Mouse (Mus musculus) urinary bladder, adult 2 months (tissue): Measurements from ENCODE around the gene Tmem50a. TPM values are rescaled to one million over a fixed set of nuclear protein-coding genes. Genes with fewer than 3 reads are reported as not detected.
"Not testable (repeated sequence)": the region's sequence is repeated elsewhere in the genome, so short reads cannot be mapped to it uniquely, and the experiment has no call there.

Source experiments
- DNase-seq: peaks from one replicate; pipeline ENCODE4 v3.0.0; 2022; ENCODE audit warnings: low spot score
- polyA plus RNA-seq: library from polyadenylated mRNA; depleted of rRNA; stranded (reverse); fragments of >200 nt; gene quantifications from 2 replicates; pipeline ENCODE4 v1.2.3, GENCODE M21; 2012

Tmem50a gene
- polyA plus RNA-seq, 1 experiment: 192 TPM

DNA sequence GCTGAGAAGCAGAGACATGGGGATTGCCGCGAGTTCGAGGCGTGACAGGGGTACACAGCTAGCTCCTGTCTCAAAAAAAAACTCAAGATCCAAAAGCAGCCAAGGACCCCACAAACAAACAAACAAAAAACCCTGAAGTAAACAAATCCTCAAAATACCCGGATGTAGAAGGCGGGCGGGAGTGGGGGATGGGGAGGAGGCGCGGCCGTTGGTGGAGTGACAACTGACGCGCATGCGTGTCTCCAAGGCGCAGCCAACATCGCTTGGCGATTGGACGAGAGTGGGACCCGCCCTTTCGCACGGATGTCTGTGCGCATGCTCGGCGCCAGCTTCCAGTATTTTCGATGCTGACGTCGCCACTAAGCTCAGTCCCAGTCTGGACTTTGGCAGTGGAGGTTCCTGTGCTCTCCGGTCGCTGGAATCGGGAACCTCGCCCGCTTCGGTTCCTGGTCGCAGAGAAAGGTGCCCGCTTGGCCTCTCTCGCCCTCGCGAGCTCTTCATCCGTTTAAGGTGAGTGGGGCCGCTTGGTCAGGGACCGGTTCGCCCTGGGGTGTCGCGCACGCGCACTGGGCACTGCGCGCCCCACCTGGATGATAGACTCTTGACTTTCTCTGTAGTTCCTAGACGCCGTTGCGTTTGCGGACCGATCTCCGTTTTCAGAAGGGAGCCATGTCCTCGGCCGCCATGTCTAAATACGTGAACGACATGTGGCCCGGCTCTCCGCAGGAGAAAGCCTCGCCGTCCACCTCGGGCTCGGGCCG lies 8.6 kb upstream of the Tmem50a start, which contains the start of gene Rsrp1:
Rsrp1 (plus strand) TSS at position 335 of the 761 bp plus-strand sequence.
- peak; percentile 96 for DNase-seq

DNA sequence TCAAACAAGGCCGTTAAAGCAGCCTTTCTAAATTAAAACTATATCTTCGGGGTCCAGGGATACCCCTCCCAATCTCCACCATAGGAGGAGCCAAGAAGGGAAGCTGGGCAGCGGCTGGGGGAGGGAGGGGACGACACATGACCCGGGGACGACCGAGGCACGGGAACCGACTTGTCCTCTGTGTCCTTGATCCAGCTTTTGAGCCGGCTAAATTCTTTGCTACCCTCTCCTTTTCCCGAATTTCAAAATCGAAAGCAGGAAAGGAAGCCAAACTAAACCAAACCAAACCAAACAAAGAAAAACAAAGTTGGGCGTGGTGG lies 8.1 kb upstream of the Tmem50a start:
- peak; percentile 50 for DNase-seq

DNA sequence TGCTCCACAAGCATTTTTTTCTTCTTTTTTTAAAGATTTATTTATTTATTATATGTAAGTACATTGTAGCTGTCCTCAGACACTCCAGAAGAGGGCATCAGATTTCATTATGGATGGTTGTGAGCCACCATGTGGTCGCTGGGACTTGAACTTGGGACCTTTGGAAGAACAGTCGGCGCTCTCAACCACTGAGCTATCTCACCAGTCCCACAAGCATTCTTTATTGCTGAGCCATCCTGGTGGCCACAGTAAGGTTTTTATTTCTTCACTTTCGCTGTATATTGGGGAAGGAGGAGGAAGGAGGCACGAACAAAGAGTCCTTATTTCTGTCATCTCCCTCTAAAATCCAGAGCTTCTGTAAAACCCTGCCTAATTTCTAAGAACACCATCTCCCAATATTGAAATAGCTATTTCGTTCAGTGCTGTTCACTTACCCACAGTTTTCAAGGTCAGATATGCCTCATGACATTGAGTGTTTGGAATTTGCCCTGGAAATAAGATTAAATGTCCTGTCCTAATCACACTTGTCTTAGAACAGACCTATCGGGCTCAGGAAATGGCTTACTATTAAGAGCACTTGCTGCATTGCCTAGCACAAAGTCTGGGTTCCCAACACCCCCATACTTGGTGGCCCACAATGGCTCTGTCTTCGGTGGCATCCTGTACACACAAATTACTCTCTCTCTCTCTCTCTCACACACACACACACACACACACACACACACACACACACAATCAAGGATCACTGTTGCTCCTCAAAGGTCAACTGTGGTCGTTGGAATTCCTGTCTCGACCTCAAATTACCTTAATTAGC lies 7.5 kb upstream of the Tmem50a start:
- DNase-seq: no peak

DNA sequence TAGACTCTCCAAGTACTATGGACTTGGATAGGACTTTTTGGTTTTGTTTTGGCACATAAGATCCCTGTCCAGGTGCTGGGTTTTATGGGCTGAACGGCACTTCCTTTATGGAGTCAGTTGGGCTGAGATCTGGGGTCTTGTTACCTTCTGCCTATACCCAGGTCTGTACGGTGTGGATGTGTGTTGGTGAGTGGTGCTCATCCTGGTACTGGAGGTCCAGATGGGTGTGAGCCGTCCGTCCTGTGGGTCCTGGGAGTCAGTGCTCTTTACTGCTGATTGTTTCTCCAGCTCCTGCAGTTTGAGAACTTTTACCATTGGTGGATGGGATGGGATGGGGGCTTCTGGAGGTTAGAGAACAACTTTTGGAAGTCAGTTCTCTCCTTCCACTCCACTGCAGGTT lies 6.9 kb upstream of the Tmem50a start:
- DNase-seq: no peak

DNA sequence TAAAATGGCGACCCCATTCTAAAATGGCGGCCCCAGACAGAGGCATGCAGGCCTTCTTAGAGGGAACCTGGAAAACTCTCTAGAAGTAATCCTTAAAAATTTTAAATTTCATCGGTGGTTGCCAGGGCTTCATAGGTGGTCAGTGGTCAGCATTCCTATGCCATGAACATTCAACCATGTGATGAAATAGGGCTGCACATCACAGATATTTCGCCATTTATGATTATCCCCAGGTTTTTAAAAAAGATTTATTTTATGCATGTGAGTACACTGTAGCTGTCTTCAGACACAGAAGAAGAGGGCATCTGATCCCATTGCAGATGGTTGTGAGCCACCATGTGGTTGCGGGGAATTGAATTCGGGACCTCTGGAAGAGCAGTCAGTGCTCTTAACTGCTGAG lies 5.8 kb upstream of the Tmem50a start:
- DNase-seq: no peak

DNA sequence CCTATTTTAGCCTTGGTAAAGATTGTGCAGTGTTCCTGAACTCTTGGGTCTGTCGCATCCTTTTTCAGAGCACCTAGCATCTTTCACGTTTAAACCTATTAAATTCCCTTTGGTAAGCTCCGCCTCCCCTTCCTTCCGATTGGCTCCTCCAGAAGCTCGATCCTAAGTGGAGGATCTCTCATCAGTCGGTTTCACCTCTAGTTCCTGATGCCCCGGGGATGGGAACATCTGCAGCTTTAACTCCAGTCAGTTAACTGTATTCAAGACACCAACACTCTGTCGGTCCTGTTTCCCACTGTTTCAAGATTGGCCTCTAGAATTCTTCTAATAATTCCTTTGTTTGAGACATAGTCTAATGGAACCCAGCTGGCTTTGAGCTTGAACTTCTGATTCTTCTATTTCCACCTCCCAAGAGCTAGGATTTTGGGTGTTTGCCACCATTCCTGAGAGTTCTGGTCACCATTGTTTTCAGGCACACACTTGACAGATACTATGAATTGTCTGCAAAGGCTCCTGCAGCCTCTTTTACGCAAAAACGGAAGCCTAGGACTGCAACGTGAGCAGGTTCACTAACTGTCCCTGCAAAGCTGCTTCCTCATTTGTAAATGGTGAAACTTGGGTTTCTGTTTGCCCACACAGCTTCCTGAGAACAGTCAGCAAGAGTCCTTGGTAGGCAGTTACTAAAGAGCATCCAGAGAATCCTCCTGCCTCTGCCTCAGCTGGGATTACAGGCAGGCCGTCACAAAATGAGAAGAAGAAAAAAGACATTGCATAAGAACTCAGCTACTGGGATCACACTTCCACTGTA lies 5.1 kb upstream of the Tmem50a start:
- DNase-seq: no peak

DNA sequence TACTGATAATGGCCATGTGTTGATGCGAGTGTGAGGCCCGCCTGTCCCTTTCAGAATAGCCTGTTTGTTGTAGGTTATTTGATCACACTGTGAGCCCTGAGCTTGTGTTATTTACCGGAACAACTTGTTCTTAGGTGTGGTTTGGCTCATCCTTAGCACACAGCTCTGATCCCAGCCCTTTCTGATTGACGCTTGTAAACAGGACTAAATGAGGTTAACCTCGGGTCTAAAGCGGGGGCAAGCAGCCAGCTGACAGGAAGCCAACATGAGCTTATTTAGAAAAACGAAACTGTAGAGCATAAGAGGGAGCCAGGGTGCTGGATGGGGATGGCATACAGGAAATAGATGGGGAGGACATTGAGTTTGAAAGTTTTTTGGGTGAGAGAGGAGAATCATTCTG lies 3.6 kb upstream of the Tmem50a start:
- DNase-seq: no peak

DNA sequence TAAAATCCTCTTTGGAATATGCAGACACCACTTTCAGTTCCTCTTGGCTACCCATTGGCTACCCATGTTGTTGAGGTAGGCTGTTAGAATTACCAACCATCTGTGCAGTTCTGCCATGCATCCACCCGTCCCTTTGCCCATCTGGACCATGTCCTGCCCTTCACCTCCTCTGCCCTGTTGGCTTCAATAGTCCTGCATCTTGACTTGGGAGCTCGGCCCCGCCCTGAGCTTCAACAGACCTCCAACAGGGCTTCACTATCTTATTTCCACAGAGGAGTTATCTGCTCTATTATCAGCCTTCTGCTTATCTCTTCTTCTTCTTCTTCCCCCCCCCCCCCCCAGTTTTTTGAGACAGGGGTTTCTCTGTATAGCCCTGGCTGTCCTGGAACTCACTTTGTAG lies 2.4 kb upstream of the Tmem50a start:
- DNase-seq: no peak

DNA sequence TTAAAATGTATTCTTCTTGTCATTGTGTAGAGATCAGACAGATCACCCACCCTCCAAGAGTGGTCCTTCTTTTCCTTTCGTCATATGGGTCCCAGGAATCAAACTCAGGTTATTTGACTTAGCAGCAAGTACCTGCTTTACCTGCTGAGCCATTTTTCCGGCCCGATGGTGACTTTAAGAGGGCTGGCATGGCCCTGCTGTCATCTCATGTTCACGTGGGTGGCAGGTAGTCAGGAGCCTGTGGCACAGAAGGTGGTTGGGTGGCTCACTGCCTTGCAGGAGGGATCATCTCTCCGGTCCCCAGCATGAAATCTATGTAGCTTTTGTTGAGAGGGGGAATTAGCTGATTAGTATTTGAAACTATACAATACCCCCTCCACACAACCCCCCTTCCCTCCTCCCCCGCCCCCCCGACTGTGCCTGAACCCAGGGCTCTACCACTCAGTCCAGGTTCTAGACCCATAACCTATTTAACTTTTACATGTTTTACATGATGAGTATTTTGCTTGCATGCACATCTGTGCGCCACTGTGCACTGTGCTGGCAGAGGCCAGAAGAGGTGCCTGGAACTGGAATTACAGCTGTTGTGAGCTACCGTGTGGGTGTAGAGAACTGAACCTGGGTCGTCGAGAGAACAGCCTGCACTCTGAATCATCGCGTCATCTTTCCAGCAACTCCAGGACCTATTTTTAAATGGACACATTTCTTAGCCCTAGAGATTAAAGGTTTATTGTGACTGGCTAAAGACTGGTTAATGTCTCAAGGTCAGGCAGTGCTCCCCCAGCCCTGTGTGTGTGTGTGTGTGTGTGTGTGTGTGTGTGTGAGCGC lies 613 bp upstream of the Tmem50a start:
- DNase-seq: no peak

DNA sequence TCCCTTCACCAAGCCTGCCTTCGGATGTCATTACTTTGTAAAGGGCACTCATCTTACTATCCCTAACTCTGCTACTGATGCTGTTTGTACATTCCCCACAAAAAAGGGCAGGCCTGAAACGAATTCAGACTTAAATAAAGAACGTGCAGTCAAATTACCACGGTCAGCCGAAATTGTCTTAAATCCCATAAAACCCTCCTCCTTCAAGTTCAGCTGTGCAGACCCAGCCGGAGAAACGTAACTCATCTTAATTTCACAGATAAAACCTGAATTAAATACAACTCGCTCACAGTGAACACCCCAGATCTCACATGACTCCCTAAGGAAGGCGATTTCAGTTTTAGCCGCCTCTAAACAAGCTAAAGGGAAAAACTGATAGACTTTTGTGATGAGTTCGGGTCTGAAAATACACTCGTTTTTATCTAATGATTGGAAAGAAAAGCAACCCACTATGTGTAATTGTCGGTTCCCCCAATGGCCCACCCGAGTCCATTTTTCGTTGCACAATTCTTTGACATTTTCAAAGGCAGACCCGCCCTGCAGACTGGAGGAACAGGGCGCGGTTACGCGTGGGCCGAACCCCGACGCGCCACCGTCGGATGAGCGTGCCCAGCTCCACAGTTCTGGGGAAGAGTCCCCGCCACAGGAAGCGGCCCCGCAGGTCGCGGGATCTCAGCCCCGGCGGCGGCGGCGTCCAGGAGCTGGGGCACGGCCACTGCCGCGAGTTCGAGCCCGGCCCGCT lies 531 bp downstream of the Tmem50a start:
- no peak for DNase-seq

DNA sequence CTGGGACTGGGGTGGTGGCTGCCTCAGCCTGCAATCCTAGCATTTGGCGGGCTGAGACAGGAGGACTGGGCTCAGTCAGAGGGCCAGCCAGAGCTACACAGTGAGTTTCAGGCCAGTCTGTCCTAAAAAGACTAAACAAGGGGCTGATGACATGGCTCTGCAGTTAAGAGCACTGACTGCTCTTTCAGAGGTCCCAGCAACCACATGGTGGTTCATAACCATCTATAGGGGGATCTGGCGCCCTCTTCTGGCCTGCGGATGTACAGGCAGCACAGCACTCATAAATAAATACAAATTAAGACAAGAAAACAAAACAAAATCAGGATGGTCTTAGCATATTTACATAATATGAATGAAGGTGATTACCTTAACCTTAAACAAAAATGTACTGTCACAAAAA lies 1.4 kb downstream of the Tmem50a start:
- DNase-seq: no peak

DNA sequence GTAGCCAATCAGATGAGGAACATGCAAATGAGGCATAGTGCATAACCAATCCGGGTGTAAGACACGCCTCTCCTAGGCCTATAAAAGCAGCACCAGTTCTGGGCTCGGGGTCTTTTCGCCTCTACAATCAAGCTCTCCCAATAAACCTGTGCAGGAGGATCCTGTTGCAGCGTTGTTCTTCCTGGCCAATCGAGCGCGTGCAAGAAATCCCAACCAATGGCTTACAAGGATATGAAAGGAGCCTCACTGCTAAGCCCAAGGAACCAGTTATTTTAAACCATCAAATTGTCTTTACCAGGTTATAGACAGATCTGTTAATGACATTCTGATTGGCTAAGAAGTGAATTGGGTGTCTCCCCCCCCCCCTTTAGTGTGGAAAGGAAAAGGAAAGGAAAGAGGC lies 3.4 kb downstream of the Tmem50a start:
- DNase-seq: not testable (repeated sequence)

DNA sequence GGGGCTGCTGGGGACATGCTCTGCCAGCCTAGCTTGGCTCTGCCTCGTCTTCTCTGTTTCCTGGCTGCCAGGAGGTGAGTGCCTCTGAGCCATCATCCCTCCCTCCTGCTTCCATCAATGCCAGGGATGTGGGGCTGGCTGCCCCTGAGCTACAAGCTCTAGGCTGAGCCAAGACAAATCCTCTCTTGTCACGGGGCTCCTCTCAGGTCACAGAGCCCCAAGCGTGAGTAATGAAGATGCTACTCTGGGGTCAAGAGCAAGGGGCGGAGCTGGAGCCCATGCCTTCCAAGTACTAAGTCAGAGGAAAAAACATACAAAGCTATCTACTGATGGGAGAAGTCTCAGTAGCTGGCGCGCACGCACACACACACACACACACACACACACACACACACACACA lies 11.8 kb downstream of the Tmem50a start:
- no peak for DNase-seq

DNA sequence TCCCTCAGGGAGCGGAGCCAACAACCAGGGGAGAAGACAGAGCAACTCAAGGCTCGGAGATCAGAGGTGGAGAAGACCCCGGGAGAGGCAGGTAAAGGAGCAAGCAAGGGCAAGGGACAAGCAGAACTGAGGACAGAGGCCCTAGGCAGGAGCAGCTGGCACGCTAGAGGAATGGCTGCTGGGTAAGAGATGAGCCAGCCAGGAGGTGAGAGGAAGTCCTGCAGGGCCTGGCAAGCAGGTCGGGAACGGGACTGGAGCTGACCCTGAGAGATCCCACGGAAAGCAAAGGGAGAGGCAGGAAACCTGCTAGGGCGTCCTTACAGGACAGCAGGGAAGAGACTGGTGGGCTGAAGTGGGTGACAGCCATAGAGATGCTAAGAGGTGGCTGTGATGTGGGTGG lies 13.7 kb downstream of the Tmem50a start:
- no peak for DNase-seq

DNA sequence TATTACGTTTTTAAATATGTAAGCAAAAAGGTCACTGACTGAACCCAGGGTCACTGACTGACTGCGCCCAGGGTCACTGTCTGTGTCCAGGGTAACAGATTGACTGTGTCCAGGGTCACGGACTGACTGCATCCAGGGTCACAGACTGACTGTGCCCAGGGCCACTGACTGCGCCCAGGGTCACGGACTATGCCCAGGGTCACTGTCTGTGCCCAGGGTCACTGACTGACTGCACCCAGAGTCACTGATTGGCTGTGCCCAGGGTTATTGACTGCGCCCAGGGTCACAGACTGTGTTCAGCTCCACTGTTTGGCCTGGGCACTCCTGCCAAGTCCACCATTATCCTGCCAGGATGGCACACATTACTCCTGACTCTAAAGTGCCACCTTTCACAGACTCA lies 17.6 kb downstream of the Tmem50a start:
- no peak for DNase-seq

DNA sequence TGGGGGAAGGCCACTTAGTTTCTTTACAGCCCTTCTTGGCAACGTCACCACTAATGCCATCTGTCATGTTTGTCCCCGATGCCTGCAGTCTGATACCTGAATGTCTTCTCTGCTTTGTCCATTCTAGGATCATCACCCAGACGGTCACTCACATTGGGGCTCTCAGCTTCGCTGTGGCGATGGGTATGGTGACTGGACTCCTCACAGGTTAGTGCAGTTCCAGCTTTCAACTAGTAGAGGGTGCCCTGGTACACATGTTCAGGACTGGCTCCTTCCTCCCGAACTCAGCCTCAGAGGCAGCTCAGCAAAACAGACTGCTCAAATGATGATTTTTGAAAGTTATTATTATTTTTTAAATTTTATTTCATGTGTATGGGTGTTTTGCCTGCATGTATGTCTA lies 22.7 kb downstream of the Tmem50a start:
- no peak for DNase-seq

DNA sequence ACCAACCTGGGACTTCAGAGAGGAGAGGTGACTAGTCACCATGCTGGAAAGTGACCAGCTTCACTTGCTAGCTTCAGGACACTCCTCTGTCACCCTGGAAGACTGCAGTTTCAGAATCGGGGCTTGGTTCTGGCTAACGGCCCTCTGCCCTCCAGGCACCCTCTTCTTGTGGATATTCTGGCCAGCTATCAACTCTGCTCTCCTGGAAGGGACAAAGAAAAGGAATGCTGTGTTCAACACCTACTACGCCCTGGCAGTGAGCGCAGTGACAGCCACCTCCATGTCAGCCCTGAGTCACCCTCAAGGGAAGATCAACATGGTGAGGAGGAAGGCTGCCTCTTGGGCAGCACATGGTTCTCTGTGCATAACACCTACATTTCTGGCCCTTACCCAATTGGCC lies 30.5 kb downstream of the Tmem50a start:
- no peak for DNase-seq

DNA sequence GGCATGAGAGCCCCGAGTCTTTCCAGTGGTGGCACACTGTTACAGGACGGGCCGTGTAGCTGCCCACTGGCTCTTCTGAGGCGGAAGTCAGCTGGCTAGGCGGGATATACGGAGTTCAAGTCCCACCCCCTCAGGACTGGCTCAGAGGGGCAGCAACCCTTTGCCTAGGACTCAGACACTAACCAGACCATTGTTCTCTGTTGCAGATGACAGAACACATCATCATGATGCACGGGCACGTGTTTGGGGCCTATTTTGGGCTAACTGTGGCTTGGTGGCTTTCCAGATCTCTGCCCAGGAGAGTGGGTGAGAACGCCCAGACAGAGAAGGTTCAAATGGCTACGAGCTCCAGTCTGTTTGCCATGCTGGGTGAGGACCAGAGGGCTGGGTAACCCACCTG lies 31.0 kb downstream of the Tmem50a start:
- no peak for DNase-seq

DNA sequence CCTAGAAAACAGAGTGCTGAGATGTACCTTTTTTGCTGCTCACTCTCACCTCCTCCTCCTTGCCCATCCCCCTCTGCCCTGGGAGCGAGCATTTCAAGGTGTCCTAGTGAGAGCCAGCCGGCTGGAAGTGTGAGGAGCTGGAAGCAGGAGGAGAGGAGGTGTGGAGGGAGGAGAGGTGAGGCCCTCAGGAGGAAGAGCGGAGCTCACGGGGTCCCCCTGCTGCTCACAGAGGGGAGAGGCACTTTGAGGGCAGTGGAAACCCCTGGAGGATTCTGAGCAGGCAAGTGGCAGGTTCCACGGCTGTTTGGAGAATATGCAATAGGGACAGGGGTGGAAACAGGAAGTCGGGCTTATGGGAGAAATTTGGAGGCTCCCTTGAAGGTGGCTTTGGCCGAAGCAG lies 31.6 kb downstream of the Tmem50a start:
- no peak for DNase-seq

DNA sequence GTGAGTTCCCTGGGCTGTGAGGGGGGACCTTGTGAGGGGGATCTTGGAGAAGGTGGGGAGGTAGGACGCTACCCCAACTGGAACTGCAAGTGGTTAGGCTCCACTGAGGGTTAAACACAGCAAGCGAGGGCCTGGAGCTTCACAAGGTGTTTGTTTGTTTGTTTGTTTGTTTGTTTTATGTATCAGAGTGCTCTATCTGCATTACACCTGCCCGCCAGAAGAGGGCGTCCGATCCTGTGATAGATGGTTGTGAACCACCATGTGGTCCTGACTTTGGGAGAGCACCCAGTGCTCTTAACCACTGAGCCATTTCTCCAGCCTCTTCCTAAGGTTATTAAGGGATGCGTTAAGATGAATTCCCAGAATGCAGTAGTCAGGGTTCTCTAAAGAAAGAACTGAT lies 34.8 kb downstream of the Tmem50a start:
- DNase-seq: no peak

DNA sequence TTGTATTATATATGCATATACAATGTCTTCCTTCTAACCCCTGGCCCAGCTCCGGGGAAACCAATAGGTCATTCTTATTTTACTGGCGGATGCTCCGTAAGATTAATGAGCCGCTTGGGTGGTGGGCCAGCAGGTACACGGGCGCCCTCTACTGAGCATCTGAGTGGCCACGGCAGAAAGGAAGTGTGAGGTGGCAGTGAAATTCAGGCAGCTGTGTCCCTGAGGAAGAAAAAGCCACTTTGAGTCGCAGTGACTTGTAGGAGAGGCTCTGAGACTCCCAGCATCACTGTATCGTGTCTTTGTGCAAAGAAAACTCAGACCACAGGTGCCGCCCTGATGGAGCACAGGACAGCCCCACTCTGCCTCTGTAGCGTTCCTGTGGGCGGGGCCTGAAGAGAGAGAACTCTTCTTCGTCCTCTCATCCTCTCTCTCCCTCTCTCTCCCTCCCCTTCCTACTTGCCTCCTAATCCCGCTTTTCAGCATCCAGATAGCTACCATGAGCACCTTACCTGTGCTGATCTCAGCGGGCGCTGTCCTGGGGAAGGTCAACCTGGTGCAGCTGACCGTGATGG lies 35.3 kb downstream of the Tmem50a start:
- peak; percentile 46 for DNase-seq
